Mouse (Mus musculus) megakaryocyte, embryonic 14.5 days (primary cell): Measurements from ENCODE around the gene Gm49380. TPM values are rescaled to one million over a fixed set of nuclear protein-coding genes. Genes with fewer than 3 reads are reported as not detected.

ENCODE experiments used
- H3K27me3 ChIP-seq: replicated peaks from 2 replicates; pipeline ENCODE3; 2012; ENCODE audit warnings: inconsistent platforms
- H3K36me3 ChIP-seq: replicated peaks from 2 replicates; pipeline ENCODE3; 2012; ENCODE audit warnings: low read length, inconsistent platforms, mixed read lengths
- H3K4me1 ChIP-seq: 2 replicates; pipeline ENCODE4 v1.6.1; 2012; ENCODE audit warnings: inconsistent platforms
- H3K4me3 ChIP-seq: replicated peaks from 2 replicates; pipeline ENCODE3; 2012; ENCODE audit warnings: moderate library complexity, mild to moderate bottlenecking, inconsistent platforms
- H3K9me3 ChIP-seq: 2 replicates; pipeline ENCODE4 v1.6.1; 2012; ENCODE audit warnings: inconsistent platforms
- FLI1 ChIP-seq: IDR thresholded peaks from 2 replicates; pipeline ENCODE4 v1.6.1; 2012; ENCODE audit warnings: low read length, inconsistent platforms, mixed read lengths
- GATA1 ChIP-seq: IDR thresholded peaks from 3 replicates; pipeline ENCODE4 v1.6.1; 2012; ENCODE audit warnings: mixed read lengths, low read length, inconsistent platforms, borderline replicate concordance
- polyA plus RNA-seq: library from polyadenylated mRNA; stranded (reverse); fragments of >175 nt; gene quantifications from 2 replicates; pipeline ENCODE4 v1.2.3, GENCODE M21; 2012; ENCODE audit warnings: low replicate concordance; ENCODE audit not compliant: insufficient read depth

Gm49380 gene
- polyA plus RNA-seq, 1 experiment, result not detected

- Histone ChIP-seq H3K36me3 (no peaks in the 10 kb centered on the region), H3K4me1 (peaks cover 35% of the 10 kb centered on the region), H3K4me3 (no peak overlapping the region), H3K9me3 (no peaks in the 10 kb centered on the region), H3K27me3 (peaks cover 54% of the 10 kb centered on the region)
- TF ChIP-seq FLI1, result no peak
- TF ChIP-seq GATA1, result no peak
Observed at GRCm38 (mm10) chr9:44069252-44069651, 44.0 kb downstream of the Gm49380 start.

DNA sequence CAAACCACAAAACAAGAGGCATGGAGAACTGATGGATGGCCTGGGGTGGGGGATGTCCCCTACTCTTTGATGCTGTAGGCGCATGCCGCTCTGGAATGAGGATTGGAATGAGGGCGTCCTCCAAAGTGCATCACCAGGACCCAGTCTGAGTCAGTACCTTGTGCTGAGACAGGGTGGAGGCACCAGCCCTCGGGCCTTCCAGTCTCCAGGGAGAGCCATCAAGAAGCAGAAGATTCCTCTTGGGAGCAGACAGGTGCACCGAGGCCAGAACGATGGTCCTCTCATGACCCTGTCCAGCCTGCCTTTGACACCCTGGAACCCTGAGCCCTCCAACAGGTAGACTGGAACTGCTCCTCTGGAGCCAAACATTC is 45.4 kb downstream of the Gm49380 start:
- Histone ChIP-seq H3K27me3 (peaks cover 58% of the 10 kb centered on the region), H3K36me3 (no peaks in the 10 kb centered on the region), H3K9me3 (no peaks in the 10 kb centered on the region), H3K4me3 (no peak overlapping the region), H3K4me1 (peaks cover 35% of the 10 kb centered on the region)
- TF ChIP-seq GATA1, result no peak
- no peak for TF ChIP-seq FLI1

DNA sequence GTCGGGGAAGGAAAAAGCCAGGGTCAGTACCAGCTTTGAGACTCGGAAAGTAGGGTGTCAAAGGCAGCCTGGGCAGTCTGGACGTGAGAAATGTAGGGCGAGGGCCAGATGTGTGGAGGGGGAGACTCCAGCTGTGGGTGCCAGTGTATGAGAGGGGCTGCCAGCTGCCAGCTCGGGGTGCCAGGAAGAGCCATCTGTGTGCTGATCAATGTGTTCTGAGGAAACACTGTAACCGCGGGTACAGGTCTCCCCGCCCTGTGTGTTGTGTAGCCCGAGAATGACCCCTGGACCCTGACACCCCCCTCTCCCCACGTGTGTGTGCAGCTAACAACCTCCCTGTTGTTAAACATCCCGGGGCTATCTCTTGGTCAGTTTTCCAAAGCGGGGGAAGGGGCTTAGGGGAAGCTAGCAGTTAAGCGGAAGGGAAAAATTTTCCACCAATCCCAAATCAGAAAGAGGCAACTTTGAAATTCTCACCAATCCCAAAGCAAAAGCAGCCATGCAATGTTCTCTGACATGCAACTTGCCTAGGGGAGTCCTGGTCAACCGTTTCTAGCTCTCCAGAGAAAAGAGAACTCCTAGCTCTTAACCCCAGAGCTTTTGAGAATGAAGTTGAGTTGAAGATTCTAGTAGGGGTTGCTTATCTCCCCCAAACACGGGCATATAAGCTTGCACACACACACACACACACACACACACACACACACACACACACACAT is 45.9 kb downstream of the Gm49380 start:
- no peaks in the 10 kb centered on the region for H3K36me3 ChIP-seq
- peaks cover 33% of the 10 kb centered on the region for H3K4me1 ChIP-seq
- TF ChIP-seq FLI1, result no peak
- no peak for TF ChIP-seq GATA1
- H3K27me3 ChIP-seq, result peaks cover 54% of the 10 kb centered on the region
- peak overlapping the region; percentile 94 for H3K4me3 ChIP-seq
- no peaks in the 10 kb centered on the region for H3K9me3 ChIP-seq

GRCm38 (mm10) chr9:44066785-44067225 is 46.5 kb downstream of the Gm49380 start, which contains the start of gene Usp2:
Usp2 (plus strand) TSS chr9:44067021.
- peaks cover 50% of the 10 kb centered on the region for H3K27me3 ChIP-seq
- no peak for TF ChIP-seq GATA1
- no peaks in the 10 kb centered on the region for H3K36me3 ChIP-seq
- H3K4me1 ChIP-seq, result peaks cover 27% of the 10 kb centered on the region
- H3K4me3 ChIP-seq, result peak within 1 kb of the TSS; percentile 94
- no peaks in the 10 kb centered on the region for H3K9me3 ChIP-seq

GRCm38 (mm10) chr9:44065177-44065576 is 48.1 kb downstream of the Gm49380 start:
- H3K4me1 ChIP-seq, result peaks cover 16% of the 10 kb centered on the region
- H3K27me3 ChIP-seq, result peaks cover 40% of the 10 kb centered on the region
- no peak overlapping the region for H3K4me3 ChIP-seq
- TF ChIP-seq FLI1, result no peak
- H3K36me3 ChIP-seq, result no peaks in the 10 kb centered on the region
- no peaks in the 10 kb centered on the region for H3K9me3 ChIP-seq

GRCm38 (mm10) chr9:44058606-44059005 is 54.7 kb downstream of the Gm49380 start:
- H3K4me1 ChIP-seq, result no peaks in the 10 kb centered on the region
- H3K4me3 ChIP-seq, result no peak overlapping the region
- TF ChIP-seq GATA1 (no peak), FLI1 (no peak)
- peaks cover 17% of the 10 kb centered on the region for H3K9me3 ChIP-seq
- no peaks in the 10 kb centered on the region for H3K36me3 ChIP-seq
- H3K27me3 ChIP-seq, result peaks cover 46% of the 10 kb centered on the region

- TF ChIP-seq FLI1 (no peak), GATA1 (no peak)
- Histone ChIP-seq H3K36me3 (no peaks in the 10 kb centered on the region), H3K9me3 (peaks cover 17% of the 10 kb centered on the region), H3K27me3 (peaks cover 53% of the 10 kb centered on the region), H3K4me3 (no peak overlapping the region), H3K4me1 (no peaks in the 10 kb centered on the region)
Observed at GRCm38 (mm10) chr9:44053936-44054335, 59.4 kb downstream of the Gm49380 start.

GRCm38 (mm10) chr9:44052855-44053254 is 60.4 kb downstream of the Gm49380 start:
- Histone ChIP-seq H3K4me1 (no peaks in the 10 kb centered on the region; the same call in 1 of the 2 replicates), H3K9me3 (peaks cover 17% of the 10 kb centered on the region), H3K36me3 (no peaks in the 10 kb centered on the region), H3K4me3 (no peak overlapping the region), H3K27me3 (peaks cover 52% of the 10 kb centered on the region)
- no peak for TF ChIP-seq GATA1
- TF ChIP-seq FLI1, result no peak

- H3K36me3 ChIP-seq, result no peaks in the 10 kb centered on the region
- TF ChIP-seq FLI1, result no peak
- TF ChIP-seq GATA1, result no peak
- H3K4me3 ChIP-seq, result no peak overlapping the region
- H3K9me3 ChIP-seq, result no peaks in the 10 kb centered on the region
- peaks cover 7% of the 10 kb centered on the region for H3K4me1 ChIP-seq
- peaks cover 68% of the 10 kb centered on the region for H3K27me3 ChIP-seq
Observed at GRCm38 (mm10) chr9:44049381-44050165, 63.7 kb downstream of the Gm49380 start.

DNA sequence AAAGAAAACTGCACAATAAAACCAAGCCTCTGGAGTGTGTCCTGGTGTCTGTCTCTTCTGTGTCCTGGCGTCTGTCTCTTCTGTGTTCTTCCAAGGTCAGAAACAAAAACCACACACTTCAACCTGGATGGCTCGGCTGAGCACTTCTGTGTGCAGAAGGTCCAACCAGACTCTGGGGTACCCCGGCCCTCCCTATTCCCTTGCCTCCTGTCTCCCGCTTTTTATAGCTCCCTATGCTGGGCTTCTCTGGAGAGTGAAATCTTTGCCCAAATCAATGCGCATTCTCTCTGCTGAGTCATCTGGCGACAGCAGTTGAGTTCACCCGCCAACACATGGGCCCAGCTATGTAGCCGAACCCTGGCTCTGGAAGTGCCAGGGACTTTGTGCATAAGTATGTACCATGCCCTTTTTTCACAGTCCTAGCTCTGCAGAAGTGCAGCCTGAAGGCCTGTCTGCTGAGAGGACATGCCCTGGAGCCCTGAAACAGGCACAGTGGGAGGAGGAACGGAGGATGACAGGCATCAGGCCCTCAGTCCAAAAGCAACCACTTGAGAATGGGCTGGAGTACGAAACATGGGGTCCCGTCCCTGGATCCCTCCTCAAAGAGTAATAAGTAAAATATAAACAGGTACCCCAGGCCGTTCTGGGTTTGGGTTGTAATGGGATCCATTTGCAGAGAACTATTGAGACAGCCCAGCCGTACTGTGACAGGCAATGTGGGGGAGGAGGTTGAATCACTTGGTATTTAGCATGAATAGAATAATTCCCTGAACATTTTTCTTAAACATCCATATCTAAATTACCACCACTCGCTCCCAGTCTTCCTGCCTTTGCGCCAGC is 64.5 kb downstream of the Gm49380 start:
- TF ChIP-seq GATA1 (no peak), FLI1 (no peak)
- Histone ChIP-seq H3K4me1 (peaks cover 9% of the 10 kb centered on the region), H3K27me3 (peaks cover 76% of the 10 kb centered on the region), H3K4me3 (no peak overlapping the region), H3K36me3 (no peaks in the 10 kb centered on the region), H3K9me3 (no peaks in the 10 kb centered on the region)
